Mouse (Mus musculus) T-helper 17 cell (primary cell): Measurements from ENCODE around the gene Ttc16.

ENCODE experiments used
- in situ Hi-C, 2 experiments: fragments of 300-600 bp; cut with MboI, MseI; formaldehyde crosslinking; loops; 1 replicate in 1 of 2; 2 replicates in 1 of 2; pipeline ENCODE4 v1.15.1; 2025; ENCODE audit warnings: high pct_unique_total_duplicates in 2 of 2

The Ttc16 gene

DNA sequence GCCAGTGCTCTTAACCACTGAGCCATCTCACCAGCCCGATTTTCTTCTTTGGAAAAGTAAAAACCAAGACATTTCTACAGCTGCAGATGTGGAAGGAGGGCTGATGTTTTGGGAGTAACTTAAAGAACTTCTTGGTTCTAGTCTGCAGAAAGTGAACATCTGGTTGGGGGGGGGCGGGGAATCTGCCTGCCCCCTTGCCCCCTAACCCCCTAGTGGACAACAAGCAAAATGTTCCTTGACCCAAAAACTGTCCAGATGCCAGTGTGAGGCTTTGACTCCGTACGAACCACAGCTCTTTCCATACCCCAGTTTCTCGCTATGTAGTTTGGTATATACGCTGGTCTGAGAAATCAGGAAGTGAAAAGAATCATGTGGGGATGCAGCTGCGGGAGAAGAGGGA is 25.2 kb downstream of the Ttc16 start:
- in situ Hi-C loops = no loop called here

DNA sequence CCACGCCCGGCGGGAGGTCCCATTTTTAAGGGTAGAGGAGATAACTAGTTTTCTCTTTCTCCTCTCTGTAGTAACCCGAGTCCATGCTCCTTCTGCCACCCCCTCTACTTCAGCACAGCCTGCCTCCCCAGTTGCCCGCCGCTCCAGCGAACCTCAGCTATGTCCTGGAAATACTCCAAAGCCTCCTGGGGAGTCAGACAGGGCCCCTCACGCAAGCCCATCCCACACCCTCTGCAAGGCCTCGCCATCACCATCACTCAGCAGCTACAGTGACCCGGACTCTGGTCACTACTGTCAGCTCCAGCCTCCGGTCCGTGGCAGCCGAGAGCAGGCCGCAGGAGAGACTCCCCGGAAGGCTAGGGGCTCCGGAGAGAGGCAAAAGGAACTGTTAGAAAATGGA is 26.4 kb downstream of the Ttc16 start:
- in situ Hi-C loops = loop anchor here in 1 of 2 experiments (5.0 kb wide), 1 partner anchor 37 kb away; the partner anchor contains the start of gene Cdk9

DNA sequence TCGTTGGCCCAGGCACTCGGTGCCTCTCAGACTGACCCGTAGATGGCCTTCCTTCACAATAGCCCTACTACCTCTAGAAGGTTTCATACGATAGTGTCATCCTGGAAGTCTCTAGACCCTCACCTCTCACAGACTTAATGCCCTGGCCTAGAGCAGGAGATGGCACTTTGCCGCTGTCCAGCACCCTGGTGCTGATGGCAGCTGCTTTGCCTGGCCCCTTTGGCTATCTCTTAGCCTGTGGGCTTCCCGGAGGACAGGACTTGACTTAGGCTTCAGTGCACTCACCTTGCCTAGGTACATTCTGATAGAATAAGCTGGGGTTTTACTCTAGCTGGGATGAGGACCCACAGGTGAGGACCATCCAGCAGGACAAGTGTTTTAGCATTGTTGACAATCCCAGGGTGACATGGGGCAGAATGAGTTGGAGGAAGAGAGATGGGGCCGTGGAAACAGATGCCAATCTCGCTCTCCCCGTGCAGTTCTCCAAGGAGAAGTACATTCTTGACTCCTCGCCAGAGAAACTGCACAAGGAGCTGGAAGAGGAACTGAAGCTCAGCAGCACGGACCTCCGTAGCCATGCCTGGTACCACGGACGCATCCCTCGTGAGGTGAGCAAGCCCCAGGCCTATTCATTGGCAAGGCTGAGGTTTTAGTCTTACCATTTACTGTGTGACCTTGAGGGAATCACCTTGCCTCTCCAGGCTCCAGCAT is 31.0 kb downstream of the Ttc16 start:
- in situ Hi-C loops = no loop called here

DNA sequence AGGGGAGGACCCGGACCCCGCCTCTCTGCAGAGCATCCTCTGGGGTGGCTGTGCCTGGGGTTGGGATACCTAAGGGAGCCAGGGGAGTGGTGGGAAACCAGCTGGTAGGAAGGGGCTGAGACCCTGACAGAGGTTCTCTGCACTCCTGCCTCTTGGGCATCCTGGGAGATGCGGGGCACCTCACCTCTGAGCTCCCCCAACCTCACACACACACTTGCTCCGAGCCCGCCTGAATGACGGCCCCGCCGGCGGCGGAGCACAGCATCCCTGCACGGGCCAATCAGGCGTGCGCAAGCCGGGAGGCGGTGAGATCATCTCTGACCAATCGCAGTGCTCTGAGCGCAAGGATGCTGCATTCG is 33.3 kb downstream of the Ttc16 start:
- in situ Hi-C loops = no loop called here

DNA sequence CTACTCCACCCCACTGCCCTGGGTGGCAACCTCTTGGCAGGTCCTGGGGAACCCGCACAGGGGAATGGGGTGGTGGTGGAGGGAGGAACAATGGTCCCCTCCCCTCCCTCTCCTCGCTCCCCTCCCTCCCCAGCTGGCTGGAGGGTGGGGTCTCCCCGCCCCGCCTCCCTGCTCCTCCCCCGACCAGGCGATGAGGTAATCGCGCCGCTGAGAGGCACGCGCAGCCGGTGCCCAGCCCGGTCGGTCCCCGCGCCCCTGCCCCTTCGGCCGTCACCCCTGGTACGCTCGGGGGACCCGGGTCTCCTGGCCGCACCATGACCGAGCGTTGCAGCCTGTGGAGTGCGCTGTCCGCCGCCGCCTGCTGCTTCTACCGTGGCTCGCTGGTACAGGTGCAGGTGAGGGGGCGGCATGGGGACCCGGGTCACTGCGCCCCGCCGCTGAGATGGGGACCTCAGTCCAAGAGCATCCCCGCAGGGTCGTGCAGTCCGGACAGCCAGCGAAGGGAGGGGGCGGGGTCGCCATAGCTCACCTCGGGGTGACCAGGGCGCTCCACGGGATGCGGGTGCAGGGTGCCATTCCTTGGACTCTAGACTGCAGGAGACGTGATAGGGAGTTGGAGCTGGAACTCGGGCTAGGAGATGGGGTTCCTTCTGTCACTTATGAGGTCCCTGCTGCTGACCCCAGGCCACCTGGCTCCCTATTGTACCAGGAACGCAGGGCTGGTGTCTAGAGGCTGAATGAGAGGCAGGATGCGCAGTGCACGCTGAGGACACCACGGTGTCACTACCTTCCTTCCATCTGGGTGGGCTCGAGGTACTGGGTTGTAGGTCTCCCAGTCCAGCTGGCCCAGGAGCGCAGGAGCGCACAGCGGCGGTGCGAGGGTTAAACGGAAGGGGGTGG is 33.9 kb downstream of the Ttc16 start:
- in situ Hi-C loops = no loop called here

DNA sequence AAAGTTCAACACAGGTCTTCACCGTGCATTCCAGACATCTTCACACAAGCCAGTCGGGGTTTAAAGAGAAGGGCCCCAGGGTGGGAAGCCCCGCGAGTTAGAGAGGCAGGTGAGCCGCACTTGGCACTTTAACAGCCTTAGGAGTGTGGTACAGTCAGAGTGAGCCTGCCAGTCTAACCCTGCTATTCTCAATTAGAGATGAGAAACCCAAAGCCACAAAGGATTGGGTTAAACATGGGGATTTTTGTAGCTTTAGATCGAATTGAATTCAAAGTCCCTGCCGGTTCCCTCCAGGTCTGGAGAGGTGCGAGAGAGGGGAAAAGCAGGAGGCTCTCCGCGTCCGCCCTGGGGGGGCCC is 34.5 kb downstream of the Ttc16 start, which contains the start of gene 6330409D20Rik:
6330409D20Rik (minus strand) TSS at position 101 of the 357 bp plus-strand sequence.
- in situ Hi-C loops = no loop called here

DNA sequence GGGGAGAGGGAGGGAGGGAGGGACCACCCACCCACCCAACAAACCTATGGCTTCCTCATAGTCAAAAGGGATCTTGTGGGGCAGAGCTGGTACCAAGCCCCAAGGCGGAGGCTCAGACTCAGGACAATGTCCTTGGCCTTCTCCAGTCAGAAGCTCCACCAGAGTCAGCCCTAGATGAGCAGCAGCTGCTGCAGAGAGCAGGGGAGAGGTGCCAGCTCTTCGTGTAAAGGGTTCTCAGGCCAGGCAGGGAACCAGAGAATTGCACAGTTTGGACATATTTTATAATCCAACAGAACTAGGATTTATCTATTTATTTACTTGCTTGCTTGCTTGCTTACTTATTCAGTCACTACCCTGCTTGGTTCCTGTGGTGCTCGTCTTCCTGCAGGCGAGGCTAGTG is 36.1 kb downstream of the Ttc16 start:
- in situ Hi-C loops = no loop called here

DNA sequence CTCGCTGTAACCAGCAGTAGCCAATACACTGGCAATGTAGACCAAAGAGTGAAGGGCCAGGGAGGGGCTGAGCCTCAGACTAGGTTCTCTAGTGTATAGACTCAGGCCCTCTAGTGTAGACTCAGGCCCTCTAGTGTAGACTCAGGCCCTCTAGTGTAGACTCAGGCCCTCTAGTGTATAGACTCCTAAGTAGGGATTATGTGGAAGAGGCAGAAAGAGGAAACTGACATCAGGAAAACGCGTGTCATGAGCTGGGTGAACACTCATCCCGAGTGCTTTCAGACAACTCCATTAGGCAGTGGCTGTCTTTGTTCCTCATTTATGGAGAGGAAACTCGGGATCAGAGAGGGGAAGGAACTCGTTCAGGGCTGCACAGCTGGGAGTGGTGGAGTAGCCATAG is 38.4 kb downstream of the Ttc16 start:
- in situ Hi-C loops = no loop called here

DNA sequence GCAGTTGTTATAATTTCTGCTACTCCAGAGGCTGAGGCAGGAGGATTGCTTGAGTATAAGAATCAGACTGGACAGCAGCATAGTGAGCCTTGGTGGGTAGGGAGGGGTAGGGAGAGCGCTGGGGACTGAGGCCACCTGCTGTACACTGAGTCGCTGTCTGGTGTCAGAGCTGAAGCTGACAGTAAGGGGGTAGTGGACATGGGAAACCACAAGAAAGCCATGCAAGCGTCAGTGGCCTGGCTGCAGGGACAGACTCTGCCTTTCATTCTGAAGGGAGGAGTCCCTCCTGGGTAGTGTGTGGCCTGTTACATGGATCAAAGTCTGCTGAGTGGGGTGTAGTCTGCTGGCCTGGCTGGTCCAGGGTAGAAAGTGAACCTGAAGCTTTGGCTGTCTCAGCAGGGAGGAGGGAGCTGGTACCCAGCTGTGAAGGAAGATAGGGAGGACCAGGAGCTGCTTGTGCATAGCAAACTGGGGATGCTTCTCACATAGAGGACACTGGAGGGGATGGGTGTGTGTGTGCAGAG is 39.1 kb downstream of the Ttc16 start:
- in situ Hi-C loops = no loop called here

DNA sequence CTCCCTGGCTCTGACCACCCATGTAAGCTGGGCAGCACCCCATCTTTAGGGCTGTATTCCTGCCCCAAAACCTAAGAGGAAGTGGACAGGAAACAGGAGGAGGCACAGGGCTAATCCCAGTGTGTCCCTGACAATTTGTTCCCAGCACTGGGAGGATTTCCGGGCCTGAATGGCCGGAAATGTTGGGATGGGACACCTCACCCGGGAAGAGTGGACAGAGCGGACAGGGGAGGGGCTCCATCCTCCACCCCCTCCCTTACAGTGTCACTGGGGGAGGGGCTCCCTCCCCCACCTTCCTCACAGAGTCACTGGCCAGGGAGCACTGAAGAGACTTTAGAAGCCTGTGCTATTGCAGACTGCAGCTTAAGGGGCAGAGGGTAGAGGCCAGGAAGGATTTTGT is 40.5 kb downstream of the Ttc16 start:
- in situ Hi-C loops = no loop called here

DNA sequence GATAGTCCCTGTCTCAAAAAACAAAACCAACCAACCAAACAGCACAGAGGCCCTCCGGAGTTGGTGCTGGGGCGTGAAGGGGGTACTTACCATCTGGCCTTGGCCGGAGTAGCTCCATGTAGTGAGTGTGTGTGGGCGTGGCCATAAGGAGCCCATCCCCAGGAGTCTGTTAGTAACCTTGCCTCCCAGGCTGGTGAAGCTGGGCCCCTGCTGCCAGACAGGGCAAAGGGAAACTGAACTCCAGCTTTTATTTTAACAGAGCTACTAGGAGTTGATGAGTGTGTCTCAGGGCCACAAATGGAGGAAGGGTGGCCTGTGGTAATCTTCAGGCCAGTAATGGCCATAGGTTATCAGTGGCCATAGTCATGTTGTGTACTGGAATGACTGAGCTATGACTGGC is 41.0 kb downstream of the Ttc16 start:
- in situ Hi-C loops = no loop called here

DNA sequence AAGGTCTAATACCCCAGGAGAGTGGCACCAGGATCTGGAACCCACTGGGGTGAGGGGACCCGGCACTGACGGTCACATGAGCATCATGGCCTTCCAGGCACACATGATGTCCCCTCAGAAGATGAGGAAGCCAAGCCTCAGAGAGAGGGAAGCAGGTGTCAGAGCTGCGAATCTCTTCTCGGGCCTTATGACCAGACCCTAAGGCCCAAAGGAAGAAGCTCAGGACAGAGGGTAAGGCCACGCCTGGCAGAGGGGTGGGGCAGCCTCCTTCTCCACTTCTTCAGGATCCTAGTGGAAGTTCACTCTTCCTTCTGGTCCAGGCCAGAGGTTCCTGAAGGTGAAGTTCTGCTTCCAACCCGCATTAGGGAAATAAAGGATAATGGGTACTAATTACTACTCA is 42.7 kb downstream of the Ttc16 start:
- in situ Hi-C loops = no loop called here

DNA sequence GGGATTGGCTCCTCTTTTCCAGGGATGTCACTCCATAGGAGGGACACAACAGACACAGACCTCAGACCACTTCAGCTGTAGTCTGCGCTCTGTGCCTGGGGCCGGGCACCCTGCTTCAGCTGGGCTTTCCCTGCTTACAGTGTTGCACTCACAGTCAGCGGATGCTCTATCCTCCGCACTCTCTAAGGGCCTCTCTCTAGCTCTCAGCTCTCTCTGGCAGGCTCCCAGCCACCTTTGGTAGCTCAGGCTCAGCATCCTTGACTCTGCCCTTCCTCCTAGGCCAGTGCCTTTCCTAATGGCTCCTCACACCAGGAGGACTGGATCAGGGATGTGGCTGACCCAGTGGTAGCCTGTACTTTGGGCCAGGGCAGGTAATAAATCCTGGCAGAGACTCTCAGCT is 43.5 kb downstream of the Ttc16 start:
- in situ Hi-C loops = no loop called here

DNA sequence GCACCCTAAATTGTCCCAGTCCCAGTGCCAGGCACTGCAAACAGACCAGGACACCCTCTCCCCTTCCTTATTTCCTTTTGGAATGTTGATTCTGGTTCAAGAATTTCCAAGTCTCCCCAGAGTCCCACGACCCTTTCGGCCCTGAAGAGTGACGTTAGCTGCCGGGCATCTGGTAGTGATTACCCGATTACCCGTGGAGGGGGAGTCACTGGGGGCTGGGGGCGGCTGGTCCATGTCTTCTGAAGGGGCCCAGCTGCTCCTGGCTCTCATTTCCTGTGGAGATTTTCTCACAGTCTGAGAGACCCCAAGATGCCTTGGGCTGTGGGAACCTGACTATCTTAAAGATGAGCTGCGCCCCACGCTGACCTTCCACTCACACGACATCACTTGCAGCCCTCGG is 44.6 kb downstream of the Ttc16 start:
- in situ Hi-C loops = no loop called here

DNA sequence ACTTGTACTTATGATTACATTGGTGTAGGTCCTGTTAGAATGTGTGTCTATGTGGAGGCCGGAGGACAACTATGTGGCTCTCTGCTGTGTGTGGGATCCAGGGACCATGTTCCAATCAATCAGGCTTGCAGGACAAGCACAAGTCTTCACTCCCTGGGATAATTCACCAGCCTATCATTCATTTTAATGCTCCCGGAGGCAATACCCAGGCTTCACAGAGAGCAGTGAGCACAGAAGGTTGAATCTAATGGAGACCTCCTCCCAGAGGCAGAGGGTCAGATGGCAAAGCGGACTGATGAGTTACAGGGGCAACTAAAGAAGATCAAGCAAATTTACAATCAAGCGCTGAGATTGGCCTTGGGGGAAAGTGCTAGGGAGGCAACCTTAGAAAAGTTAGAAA is 45.9 kb downstream of the Ttc16 start:
- in situ Hi-C loops = loop anchor here in 1 of 2 experiments (10.0 kb wide), 1 partner anchor 675 kb away; no protein-coding TSS in a partner anchor

DNA sequence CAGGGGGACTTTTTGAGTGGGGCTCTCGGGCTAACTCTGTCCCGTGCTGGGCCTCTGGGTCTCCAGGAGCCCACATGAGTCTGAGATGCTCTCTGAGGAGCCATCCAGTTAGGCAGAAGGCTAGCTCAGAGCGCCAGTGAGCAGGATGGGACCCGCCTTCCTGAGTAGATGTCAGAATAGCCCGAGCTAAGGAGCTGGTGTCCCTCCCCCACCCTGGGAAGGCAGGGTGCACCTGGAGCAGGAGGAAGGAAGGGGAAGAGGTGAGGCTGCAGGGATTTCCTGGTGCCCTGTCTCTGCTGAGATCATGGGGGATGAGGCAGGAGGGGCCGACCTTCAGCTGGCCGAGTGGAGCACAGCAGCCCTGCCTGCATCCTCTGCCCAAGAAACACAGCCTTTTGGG is 47.0 kb downstream of the Ttc16 start:
- in situ Hi-C loops = loop anchor here in 1 of 2 experiments (10.0 kb wide), 1 partner anchor 674 kb away; no protein-coding TSS in a partner anchor

DNA sequence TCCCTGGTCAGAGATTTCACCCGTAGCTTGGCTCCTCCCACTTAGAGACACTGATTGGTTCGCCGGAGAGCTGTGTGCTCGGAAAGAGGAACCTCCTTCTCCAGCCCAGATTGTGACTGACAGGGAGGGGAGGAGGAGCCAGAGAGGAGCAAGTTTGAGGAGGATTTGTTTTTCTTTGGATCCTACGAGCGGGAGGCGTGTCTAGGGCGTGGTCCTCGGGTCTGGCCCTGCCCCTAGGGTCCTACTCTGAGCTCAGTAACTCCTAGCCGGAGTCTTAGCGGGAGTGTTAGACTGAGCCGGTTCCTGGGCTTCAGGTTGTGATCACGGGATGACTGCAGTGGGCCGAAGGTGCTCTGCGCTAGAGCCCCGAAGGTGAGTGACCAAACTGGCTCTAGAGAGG is 48.0 kb downstream of the Ttc16 start:
- in situ Hi-C loops = loop anchor here in 1 of 2 experiments (10.0 kb wide), 1 partner anchor 673 kb away; no protein-coding TSS in a partner anchor

DNA sequence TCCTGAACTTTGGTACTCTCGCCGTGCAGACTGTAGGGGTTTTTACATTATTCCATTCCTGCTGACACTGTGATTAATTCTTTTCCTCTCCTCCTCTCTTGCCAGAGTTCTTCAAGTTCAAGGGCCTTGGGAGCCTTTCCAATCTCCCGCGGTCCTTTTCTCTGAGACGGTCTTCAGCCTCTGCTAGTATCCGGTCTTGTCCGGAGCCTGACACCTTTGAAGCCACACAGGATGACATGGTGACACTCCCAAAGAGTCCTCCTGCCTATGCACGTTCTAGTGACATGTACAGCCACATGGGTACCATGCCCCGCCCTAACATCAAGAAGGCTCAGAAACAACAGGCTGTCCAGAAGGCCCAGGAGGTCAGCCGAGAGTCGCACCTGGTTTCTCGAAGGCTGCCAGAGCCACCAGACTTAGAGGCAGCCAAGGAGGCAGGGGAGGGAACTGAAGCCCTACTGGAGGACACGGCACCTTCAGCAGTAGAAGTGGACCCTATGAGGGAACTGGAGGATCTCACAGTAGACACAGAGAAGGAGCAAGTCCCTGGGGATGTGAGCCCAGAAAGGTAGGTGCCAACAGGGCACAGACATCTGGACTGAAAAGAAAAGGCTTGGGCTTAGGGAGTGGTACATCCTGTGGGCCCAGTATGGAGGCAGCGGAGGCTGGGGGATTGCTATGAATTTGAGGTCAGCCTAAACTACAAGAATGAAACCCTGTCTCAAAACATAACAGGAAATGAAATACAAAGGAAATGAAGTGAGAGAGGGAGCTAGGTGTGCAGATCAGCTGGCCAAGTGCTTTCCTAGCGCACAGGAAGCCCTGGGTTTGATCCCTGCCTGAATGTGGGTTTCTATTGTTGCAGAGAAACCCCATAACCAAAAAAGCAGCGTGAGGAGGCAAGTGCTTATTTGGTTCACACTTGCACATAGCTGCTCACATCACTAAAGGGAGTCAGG is 50.3 kb downstream of the Ttc16 start:
- in situ Hi-C loops = loop anchor here in 1 of 2 experiments (10.0 kb wide), 1 partner anchor 670 kb away; no protein-coding TSS in a partner anchor

DNA sequence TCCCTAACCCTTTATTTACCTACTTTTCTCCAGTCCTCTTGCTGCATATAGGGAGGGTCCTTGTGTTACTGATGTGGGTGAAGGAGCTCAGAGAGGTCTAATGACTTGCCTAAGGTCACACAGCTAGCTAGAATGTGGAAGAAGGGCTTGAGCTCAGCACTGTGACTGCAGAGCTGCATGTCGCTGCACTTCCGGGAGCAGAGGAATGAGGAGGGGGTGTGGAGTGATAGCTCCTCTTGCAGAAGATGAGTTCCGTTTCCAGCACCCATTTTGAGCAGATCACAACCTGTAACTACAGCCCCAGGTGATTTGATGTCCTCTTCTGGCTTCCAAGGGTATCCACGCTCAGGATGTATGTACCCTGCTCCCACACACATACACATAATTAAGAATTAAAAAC is 51.3 kb downstream of the Ttc16 start:
- in situ Hi-C loops = loop anchor here in 1 of 2 experiments (10.0 kb wide), 1 partner anchor 669 kb away; no protein-coding TSS in a partner anchor

DNA sequence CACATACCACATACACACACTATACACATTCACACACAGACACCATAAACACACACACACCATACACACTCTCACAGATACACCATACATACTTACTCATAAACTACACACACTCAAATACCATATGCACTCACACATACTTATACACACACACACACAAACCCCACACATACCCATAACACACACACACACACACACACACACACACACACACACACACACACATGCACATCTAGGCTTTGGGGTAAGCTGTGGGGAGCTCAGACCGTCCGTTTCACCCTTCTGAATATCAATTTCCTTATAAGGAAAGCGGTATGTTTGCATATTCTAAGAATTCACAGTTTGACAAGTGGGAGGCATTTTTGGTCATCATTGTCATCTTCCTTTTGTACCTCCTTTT is 52.9 kb downstream of the Ttc16 start:
- in situ Hi-C loops = loop anchor here in 1 of 2 experiments (10.0 kb wide), 1 partner anchor 668 kb away; no protein-coding TSS in a partner anchor

DNA sequence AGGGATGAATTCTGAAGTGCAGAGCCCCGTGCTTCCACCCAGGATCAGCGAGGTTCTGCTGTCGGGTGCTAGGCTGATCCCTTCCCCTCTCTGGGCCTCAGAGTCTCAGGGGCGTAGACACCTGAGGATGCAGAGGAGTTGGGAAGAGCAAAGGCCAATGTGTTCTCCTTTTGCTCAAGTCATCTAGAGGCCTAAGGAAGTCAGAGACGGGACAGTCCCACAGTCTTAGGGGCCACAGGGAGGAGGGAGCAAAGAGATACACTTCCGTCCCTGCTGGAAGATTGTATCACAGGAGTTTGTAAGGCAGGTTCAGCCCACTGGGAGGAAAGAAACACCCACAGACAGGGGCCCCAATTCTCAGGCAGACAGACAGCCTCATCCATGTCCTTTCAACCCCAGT is 53.4 kb downstream of the Ttc16 start:
- in situ Hi-C loops = loop anchor here in 1 of 2 experiments (10.0 kb wide), 1 partner anchor 667 kb away; no protein-coding TSS in a partner anchor
